Mouse (Mus musculus): Measurements from ENCODE around the gene 2310057M21Rik.
"Not testable (repeated sequence)": the region's sequence is repeated elsewhere in the genome, so short reads cannot be mapped to it uniquely, and the experiment has no call there.

Gene 2310057M21Rik

GRCm38 (mm10) chr7:131362615-131363300 is at the start of gene 2310057M21Rik:
Gene 2310057M21Rik (minus strand): TSS chr7:131362759.
- DNase-seq, result peak; percentile 76 to 83

GRCm38 (mm10) chr7:131411941-131412270 is 49.3 kb upstream of the 2310057M21Rik start:
- no peak for DNase-seq

- DNase-seq, result no peak
These were observed 48.8 kb upstream of the 2310057M21Rik start for GRCm38 (mm10) chr7:131411221-131411940.

- DNase-seq, result peak; percentile 98 to 99
These were observed 48.0 kb upstream of the 2310057M21Rik start, which contains the start of the genes Ikzf5 and Acadsb for GRCm38 (mm10) chr7:131410416-131411058. Gene Ikzf5 (minus strand): TSS chr7:131410521. Gene Acadsb (plus strand): TSS chr7:131410601.

- DNase-seq, result no peak
These were observed 47.4 kb upstream of the 2310057M21Rik start for GRCm38 (mm10) chr7:131409988-131410385.

GRCm38 (mm10) chr7:131409321-131409987 is 46.9 kb upstream of the 2310057M21Rik start:
- DNase-seq, result no peak

GRCm38 (mm10) chr7:131391761-131392160 is 29.2 kb upstream of the 2310057M21Rik start:
- not testable (repeated sequence) for DNase-seq

- DNase-seq, result no peak
These were observed 9.5 kb upstream of the 2310057M21Rik start for GRCm38 (mm10) chr7:131371880-131372651.

GRCm38 (mm10) chr7:131371470-131371860 is 8.9 kb upstream of the 2310057M21Rik start:
- no peak for DNase-seq

- peak; percentile 75 to 87 for DNase-seq
These were observed 8.3 kb upstream of the 2310057M21Rik start, which contains the start of gene Pstk for GRCm38 (mm10) chr7:131370648-131371469. Gene Pstk (plus strand): TSS chr7:131371141.

- no peak for DNase-seq
These were observed 1.6 kb upstream of the 2310057M21Rik start for GRCm38 (mm10) chr7:131364131-131364530.

- no peak for DNase-seq
These were observed 317 bp downstream of the 2310057M21Rik start for GRCm38 (mm10) chr7:131362269-131362614.

- no peak for DNase-seq
These were observed 6.5 kb downstream of the 2310057M21Rik start for GRCm38 (mm10) chr7:131356105-131356504.

- DNase-seq, result no peak
These were observed 16.6 kb downstream of the 2310057M21Rik start for GRCm38 (mm10) chr7:131345856-131346541.

GRCm38 (mm10) chr7:131337502-131338068 is 25.0 kb downstream of the 2310057M21Rik start:
- DNase-seq, result no peak

- no peak for DNase-seq
These were observed 29.0 kb downstream of the 2310057M21Rik start, which contains the start of gene Fam24a for GRCm38 (mm10) chr7:131333564-131333963. Gene Fam24a (plus strand): TSS chr7:131333864.

GRCm38 (mm10) chr7:131331688-131332087 is 30.9 kb downstream of the 2310057M21Rik start:
- no peak for DNase-seq

GRCm38 (mm10) chr7:131329416-131329815 is 33.1 kb downstream of the 2310057M21Rik start, which contains the start of gene Fam24b:
Gene Fam24b (minus strand): TSS chr7:131329516.
- no peak for DNase-seq

- DNase-seq, result no peak
These were observed 35.5 kb downstream of the 2310057M21Rik start for GRCm38 (mm10) chr7:131327054-131327453.

- no peak for DNase-seq
These were observed 40.4 kb downstream of the 2310057M21Rik start, which contains the start of gene Cuzd1 for GRCm38 (mm10) chr7:131322192-131322591. Gene Cuzd1 (minus strand): TSS chr7:131322292.

Data from spleen, adult 18-20 months (tissue).